Comparison of ENCODE assay signal across 8 mouse cellular contexts in the genomic region with DNA sequence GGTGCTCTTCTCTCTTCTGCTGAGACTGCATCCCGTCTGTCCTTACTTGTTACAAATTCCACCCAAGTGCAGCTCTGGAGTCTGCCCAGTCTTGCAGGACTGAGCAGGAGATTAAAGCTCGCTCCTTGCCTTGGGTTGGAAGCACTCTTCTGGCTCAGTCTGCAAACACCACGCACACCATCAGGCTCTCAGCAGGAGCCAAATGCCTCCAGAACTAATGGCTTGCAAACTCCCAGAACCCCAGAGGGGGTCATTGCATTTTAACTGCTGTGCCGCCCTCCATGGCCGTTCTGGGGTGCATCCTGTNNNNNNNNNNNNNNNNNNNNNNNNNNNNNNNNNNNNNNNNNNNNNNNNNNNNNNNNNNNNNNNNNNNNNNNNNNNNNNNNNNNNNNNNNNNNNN.
DNase-seq lines count a peak whose midpoint lies in the region; ATAC-seq lines count a peak whose summit lies in the region.

No protein-coding gene starts in this region.

- intact Hi-C loops in heart, postnatal 10 days (cut with DNase I) = loop anchor here (5.0 kb wide), 1 partner anchor 740 kb away; no protein-coding TSS in a partner anchor

- no peak overlapping the region for H3K27ac ChIP-seq in heart, embryonic 11.5 days (ENCODE audit: low read depth, low read length)
- H3K27ac ChIP-seq in embryonic facial prominence, embryonic 10.5 days (replicated peaks) = no peak overlapping the region
- H3K27ac ChIP-seq in limb, embryonic 11.5 days (replicated peaks; ENCODE audit: low read depth, low read length) = no peak overlapping the region
- H3K27ac ChIP-seq in intestine, embryonic 16.5 days (ENCODE audit: low read length) = no peak overlapping the region

- ATAC-seq in heart, embryonic 11.5 days (replicated peaks; ENCODE audit: insufficient number of reproducible peaks, low FRiP score, low TSS enrichment) = no peak
- 0 out of 2 replicates have a peak, but pooled peaks have one; percentile 47 for ATAC-seq in limb, embryonic 11.5 days (ENCODE audit: insufficient number of reproducible peaks, low FRiP score, low TSS enrichment, low read depth)
- no peak for ATAC-seq in megakaryocyte-erythroid progenitor cell, adult 5-6 weeks (replicated peaks; ENCODE audit: low FRiP score, low TSS enrichment, poor library complexity, severe bottlenecking)
- no peak for ATAC-seq in intestine, embryonic 16.5 days

- H3K36me3 ChIP-seq in heart, embryonic 11.5 days (ENCODE audit: control insufficient read depth, insufficient read depth, low read length) = no peaks in the 10 kb centered on the region
- H3K36me3 ChIP-seq in embryonic facial prominence, embryonic 10.5 days (replicated peaks) = no peaks in the 10 kb centered on the region
- H3K36me3 ChIP-seq in limb, embryonic 11.5 days (ENCODE audit: control insufficient read depth, insufficient read depth, low read length) = no peaks in the 10 kb centered on the region
- H3K36me3 ChIP-seq in intestine, embryonic 16.5 days (ENCODE audit: control insufficient read depth, insufficient read depth, low read length) = no peaks in the 10 kb centered on the region

- 0 out of 2 replicates have a peak overlapping the region, but pooled peaks have one; percentile 1 for H3K4me3 ChIP-seq in heart, embryonic 11.5 days (ENCODE audit: low read depth, low read length)
- H3K4me3 ChIP-seq in embryonic facial prominence, embryonic 10.5 days = peak overlapping the region; percentile 9; the same call in 1 of the 2 replicates
- H3K4me3 ChIP-seq in limb, embryonic 11.5 days (ENCODE audit: low read depth, low read length) = no peak overlapping the region
- H3K4me3 ChIP-seq in intestine, embryonic 16.5 days (ENCODE audit: low read length) = no peak overlapping the region

- 7% methylated on average over 5 of the region's 5 CpGs for WGBS in heart, embryonic 11.5 days (ENCODE audit: insufficient replicate concordance)
- 7% methylated on average over 5 of the region's 5 CpGs for WGBS in embryonic facial prominence, embryonic 10.5 days
- WGBS in limb, embryonic 11.5 days = 3% methylated on average over 5 of the region's 5 CpGs
- 24% methylated on average over 5 of the region's 5 CpGs for WGBS in intestine, embryonic 16.5 days

- no peaks in the 10 kb centered on the region for H3K9me3 ChIP-seq in heart, embryonic 11.5 days (replicated peaks; ENCODE audit: control insufficient read depth, low read length)
- H3K9me3 ChIP-seq in embryonic facial prominence, embryonic 10.5 days = no peaks in the 10 kb centered on the region
- no peaks in the 10 kb centered on the region for H3K9me3 ChIP-seq in limb, embryonic 11.5 days (ENCODE audit: control insufficient read depth, low read length)
- H3K9me3 ChIP-seq in intestine, embryonic 16.5 days (ENCODE audit: control insufficient read depth, low read length) = no peaks in the 10 kb centered on the region

- DNase-seq in heart, postnatal 10 days = no peak
- DNase-seq in Muller cell, postnatal 12 days (ENCODE audit: inconsistent ontology term) = peak; percentile 34
- no peak for DNase-seq in embryonic facial prominence, embryonic 10.5 days (ENCODE audit: low spot score)
- DNase-seq in limb, embryonic 11.5 days (ENCODE audit: low spot score) = peak; percentile 45
- no peak for DNase-seq in urinary bladder, adult 2 months (ENCODE audit: low spot score)

- no peaks in the 10 kb centered on the region for H3K27me3 ChIP-seq in heart, embryonic 11.5 days (ENCODE audit: control insufficient read depth, insufficient read depth, low read length)
- H3K27me3 ChIP-seq in embryonic facial prominence, embryonic 10.5 days (replicated peaks; ENCODE audit: low read depth, poor library complexity, severe bottlenecking) = peaks cover 13% of the 10 kb centered on the region
- no peaks in the 10 kb centered on the region for H3K27me3 ChIP-seq in limb, embryonic 11.5 days (ENCODE audit: control insufficient read depth, insufficient read depth, low read length)
- no peaks in the 10 kb centered on the region for H3K27me3 ChIP-seq in intestine, embryonic 16.5 days (replicated peaks; ENCODE audit: control insufficient read depth, insufficient read depth, low read length)

- no peak overlapping the region for H3K9ac ChIP-seq in heart, embryonic 11.5 days (ENCODE audit: low read depth, low read length)
- no peak overlapping the region for H3K9ac ChIP-seq in limb, embryonic 11.5 days (ENCODE audit: low read length)
- no peak overlapping the region for H3K9ac ChIP-seq in intestine, embryonic 16.5 days (ENCODE audit: low read depth, low read length)

- peak overlapping the region; percentile 55 for H3K4me2 ChIP-seq in heart, embryonic 11.5 days
- H3K4me2 ChIP-seq in limb, embryonic 11.5 days (ENCODE audit: low read depth, severe bottlenecking) = peak overlapping the region; percentile 13; the same call in 1 of the 2 replicates
- H3K4me2 ChIP-seq in intestine, embryonic 16.5 days (ENCODE audit: low read depth, low read length) = no peak overlapping the region

- peaks cover 7% of the 10 kb centered on the region for H3K4me1 ChIP-seq in heart, embryonic 11.5 days (ENCODE audit: control insufficient read depth, insufficient read depth, low read length)
- H3K4me1 ChIP-seq in embryonic facial prominence, embryonic 10.5 days = peaks cover 6% of the 10 kb centered on the region
- peaks cover 4% of the 10 kb centered on the region; the same call in 1 of the 2 replicates for H3K4me1 ChIP-seq in limb, embryonic 11.5 days (ENCODE audit: control insufficient read depth, insufficient read depth, low read length)
- H3K4me1 ChIP-seq in intestine, embryonic 16.5 days (ENCODE audit: control insufficient read depth, insufficient read depth, low read length) = peaks cover 3% of the 10 kb centered on the region; the same call in 1 of the 2 replicates

Comparison
In these comparisons a context has a peak if more than half of its experiments do, and no peak if none do; other contexts are left out.
1. H3K4me3 ChIP-seq: peak in heart, embryonic 11.5 days (single experiment) and embryonic facial prominence, embryonic 10.5 days (single experiment); none in limb, embryonic 11.5 days (single experiment) and intestine, embryonic 16.5 days (single experiment).
2. DNase-seq: peak in Muller cell, postnatal 12 days (single experiment) and limb, embryonic 11.5 days (single experiment); none in heart, postnatal 10 days (0 of 2), embryonic facial prominence, embryonic 10.5 days (single experiment) and urinary bladder, adult 2 months (single experiment).